Mouse (Mus musculus) CD4-positive, CD25-positive, alpha-beta regulatory T cell, adult 2 months (primary cell): Measurements from ENCODE around the gene Ano6.

ENCODE experiments used
- DNase-seq: peaks from one replicate; pipeline ENCODE4 v3.0.0-alpha.2; 2012; ENCODE audit warnings: low read depth, low spot score

The Ano6 gene

DNA sequence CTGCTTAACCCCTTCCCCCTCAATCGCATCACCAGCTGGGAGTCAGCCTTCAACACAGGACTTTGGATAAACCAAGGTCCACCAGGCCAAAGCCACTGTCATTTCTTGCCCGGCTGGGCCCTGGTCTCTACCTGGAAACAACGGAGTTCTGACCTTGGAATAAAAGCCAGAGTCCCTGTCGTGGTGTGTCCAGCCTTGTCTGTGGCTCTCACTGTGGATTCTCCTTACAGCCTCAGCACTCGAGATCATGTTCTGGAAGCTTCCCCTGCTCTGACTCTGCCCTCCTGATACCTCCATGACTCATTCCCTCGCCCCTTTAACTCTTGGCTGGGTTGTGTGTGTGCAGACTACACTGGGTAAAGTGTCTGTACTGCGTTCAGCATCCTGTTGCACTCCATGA, 180.0 kb downstream of the Ano6 start:
- no peak for DNase-seq

DNA sequence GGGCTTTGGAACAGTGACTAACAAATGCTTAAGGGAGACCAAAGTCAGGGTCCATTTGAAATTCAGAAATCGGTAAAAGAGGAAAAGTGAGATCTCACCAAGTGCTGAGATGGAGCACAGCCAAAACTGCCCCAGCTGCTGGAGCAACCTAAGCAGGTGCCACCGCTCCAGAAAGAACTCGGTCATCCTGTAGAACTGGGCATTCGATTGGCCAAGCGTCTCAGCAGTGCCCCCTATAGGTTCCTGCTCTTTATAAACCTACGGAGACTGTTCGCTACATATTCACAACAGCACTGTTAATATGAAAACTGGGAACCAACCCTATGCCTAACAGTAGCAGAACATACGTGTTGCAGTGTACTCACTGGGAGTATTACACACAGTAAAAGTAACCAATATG, 180.7 kb downstream of the Ano6 start:
- DNase-seq = peak; percentile 12

DNA sequence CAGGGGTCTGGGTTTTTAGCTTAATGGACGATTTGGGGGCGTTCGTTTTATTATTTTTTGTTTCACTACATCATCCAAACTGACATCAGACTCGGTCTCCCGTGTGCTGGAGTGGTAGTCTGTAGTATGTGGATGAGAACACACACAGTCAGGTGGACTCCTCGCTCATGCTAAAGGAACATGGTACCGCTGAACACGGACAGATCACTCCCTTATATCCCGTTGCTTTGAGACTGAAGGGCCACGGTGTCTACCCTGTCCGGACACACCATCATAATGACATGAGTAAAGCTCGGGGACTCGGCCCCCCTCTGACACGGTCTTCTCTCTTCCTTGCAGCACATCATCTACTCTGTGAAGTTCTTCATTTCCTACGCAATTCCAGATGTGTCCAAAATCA, 181.5 kb downstream of the Ano6 start:
- no peak for DNase-seq

DNA sequence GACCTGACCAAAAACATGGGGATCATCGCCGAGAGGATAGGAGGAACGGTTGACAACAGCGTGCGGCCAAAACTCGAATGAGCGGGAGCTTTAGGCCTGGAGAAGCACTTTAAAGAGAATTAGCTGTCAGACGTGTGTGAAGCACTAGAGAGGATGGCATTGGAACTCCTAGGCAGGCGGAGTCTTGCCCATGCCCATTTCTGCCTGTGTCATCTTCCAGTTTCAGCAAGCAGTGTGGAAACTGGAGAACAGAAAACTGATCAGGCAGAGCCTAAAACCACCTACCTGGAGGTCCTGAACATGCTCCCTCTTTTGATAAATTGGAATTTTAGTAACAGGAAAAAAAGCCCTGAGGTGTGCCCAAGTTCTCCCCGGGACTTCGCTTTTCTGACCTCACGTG, 182.0 kb downstream of the Ano6 start:
- no peak for DNase-seq

DNA sequence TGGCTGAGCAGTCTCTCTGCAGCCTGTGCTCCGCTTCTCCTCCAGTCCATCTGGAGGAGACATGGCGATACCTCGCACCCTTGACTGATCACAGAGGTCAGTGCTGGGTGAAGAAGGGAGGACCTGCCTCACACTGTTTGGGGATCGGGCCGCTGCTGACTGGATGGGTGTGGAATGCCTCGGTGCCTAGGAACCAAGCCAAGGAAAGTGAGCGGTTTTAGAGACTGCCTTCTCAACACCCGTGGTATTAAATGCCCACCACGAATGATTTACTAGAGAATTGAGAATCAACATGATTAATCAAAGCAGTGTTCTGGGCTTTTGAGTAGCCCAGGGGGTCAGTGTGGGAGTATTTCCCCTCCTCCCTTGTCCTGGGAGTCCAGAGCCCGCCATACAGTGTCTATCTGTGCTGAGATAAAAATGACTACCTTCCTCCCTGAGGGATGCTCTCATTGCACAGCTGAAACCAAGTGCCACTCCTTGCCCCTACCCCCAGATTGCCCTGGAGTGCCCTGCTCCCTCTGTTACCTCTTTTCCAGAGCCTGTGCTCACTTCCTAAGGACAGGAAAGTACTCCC, 183.5 kb downstream of the Ano6 start:
- DNase-seq = no peak

DNA sequence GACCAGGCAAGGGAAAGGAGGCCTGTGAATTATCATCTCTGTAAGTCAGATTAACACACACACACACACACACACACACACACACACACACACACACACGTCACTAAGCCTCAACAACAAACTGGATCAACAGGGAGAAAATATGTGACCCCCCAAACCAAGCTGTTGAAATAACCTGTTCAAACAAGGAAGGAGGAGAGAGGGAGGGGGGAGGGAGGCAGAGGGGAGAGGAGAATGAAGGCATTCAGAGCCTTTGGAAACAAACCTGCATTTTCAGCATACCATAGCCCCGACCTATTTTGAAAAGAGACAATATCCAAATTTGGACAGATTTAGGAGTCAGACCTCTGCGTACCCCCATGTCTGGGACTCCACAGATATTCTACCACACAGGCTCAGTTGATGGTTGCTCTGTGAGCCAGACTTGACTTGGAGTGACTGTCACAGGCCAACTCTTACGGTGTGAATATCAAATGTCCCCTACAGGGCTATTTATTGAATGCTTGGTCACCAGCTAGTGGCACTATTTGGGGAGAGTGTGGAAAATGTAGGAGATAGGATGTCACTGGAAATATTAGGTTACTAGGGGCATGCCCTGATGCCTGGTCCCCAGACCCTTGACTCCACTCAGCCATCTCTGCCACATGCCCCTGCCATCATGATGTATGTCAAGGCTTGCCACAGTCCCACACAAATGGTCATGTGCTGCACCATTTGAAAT, 185.7 kb downstream of the Ano6 start:
- no peak for DNase-seq

DNA sequence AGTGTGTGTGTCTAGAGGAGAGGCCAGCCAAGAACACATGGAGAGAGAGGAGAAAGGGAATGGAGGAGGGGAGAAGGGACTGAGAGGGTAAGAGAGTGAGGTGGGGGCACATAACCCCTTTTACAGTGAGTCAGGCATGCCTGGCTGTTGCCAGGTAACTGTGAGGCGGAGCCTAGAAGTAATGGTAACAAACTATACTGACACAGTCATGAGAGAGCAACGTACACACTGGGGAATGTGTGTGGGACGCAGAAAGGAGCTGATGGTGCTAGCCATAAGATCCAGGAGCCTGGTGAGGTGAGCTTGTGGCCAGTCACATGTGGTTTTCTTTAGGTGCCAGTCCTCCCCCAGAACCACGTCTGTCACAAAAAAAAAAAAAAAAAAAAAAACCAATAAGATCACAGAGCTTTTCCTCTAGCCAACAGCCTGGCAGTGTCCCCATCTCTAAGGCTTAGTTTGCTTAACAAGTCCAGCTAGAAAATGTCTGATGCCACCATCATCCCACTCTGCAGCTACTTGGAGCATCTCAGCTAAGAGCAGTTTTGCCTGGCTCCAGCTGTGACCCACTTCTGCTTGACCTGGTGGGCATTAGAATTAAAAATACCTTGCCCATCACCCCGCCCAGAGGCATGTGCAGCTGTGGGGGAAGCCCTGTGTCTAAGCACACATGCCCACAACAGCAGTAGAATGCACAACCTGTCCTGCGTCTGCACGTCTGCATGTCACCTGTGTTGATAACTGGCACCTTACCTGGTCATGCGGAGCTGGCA, 186.7 kb downstream of the Ano6 start:
- DNase-seq = no peak

DNA sequence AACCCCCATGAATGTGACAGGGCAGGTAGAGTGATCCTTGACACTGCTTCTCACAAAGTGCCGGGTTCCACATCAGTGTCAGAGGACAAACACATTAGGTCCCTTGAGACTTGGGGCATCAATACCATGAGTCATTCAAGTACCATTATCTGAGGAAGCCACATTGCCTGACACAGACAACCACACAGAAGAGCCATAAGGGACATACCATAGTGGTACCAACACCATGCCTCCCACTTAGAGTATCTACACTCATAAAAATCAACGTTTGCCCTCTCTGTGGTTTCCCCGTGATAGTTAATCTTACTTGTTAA, 187.3 kb downstream of the Ano6 start:
- DNase-seq = no peak

DNA sequence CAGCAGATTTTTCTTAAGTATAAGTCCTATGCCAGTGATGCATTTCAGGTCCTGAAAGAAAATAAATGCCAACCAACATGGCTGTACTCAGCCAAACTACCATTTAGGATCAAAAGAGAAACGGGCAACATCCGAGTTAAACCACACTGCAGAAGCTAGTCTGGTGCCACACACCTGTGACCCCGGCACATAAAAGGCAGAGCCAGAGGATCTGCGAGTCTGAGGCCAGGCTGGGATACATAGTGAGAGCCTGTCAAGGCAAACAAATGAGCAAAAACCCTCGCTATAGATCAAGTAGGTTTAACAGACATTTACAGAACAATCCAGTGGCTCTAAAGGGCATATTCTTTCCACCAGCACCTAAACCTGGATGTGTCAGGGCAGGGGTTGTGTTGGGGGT, 190.0 kb downstream of the Ano6 start:
- DNase-seq = no peak

DNA sequence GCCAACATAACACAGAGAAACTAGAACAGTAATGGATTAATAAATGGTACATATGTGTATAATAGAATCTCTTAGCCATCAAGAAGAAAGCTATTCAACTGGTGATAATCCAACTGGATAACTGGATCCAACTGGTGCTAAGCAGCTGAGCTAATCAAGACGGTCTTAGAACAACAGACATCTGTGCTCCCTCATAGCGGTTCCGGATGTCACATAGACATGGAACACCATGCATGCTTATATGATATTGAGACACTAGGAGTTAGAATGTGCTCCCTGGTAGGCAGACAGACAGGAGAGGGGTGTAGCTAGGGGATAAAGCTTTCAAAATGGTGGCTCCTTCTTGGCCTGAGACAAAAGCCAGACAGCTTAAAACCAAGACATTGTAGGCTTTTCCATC, 197.3 kb downstream of the Ano6 start:
- no peak for DNase-seq

DNA sequence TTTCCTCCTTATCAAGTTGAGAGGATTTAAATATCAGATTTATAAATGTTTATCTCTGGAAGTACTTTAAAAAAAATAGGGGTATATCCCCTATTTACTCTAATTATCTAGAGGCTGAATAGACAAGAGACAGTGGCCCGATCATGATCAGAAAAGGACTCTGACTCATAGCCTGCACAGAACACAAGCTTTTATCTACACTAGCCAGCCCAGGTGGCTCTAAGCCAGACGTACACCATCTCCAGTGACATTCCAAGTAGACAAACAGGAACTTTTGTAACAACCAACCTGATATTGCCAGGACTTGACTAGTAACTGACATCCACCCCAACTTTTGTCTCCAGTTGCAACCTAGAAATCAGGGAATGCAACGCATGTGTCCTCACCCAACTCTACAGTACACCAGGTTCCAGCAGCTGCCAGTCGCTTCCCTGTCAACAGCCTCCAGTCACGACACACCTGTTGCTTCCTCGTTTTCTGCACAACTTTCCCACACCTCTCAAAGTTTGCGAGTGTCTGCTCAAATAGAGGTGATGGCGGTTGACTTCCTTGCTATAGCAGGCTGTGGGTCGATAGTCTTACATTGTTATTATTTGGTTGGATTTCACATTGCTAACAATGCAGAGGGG, 199.0 kb downstream of the Ano6 start:
- DNase-seq = no peak

DNA sequence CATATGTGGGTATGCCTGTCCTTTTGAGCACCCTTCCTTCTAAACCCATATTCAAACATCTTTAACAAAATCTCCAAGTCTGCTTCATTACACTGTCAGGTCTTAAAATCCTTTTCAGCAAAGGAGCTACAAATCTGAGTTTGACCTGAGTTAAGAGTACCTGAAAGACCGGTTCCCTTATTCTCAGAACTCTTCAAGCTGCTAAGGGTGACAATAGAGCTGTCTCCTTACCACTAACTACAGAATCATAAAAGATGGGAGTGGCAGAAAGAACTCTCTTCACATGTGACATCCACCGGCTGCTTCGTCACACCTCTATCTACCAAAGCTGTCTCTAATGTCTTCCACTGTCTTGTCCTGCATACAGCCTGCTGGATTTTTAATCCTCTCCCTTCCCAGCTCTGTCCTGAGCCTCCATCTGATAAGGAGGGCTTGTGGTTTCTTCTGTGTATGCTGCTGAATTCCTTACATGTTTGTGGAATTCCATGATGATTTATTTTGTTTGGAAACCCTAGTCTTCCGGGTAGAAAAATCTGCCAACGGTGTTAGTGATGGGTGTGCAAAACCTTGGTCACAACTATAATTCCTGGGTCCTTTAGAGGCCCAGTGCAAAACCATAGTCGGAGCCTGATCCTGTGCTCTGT, 212.4 kb downstream of the Ano6 start:
- no peak for DNase-seq

DNA sequence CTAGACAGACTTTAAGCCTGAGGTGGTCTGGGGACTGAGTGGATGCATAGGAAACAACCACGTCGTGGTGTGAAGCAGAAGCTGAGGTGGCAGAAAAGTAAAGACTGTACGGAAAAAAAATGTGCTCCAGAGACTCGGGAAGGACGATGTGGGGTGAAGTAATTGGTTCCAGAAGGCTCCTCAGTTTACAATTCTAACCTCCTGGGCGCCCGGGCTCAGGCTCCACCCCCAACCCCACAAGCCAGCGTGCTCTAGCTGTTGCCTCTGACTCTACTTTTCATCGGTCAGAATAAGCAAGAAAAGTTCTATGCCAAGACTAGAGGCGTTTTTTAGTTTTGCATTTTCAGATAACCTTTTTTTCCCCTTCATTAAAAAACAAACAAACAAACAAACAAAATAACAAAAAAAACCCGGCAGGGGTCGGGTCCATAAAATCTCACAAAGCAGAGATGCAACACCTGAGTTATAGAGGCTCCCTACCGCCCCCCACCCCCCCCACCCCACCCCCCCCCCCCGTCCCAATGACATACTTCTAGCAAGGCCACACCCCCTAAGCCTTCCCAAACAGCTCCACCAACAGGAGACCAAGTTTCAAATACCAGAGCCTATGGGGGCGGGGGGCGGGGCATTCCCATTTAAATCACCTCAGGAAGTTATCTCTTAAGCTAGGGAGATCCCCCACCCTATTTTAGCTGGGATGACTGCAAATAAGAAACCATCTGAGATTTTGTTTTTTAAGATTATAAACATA, 221.2 kb downstream of the Ano6 start:
- DNase-seq = no peak

DNA sequence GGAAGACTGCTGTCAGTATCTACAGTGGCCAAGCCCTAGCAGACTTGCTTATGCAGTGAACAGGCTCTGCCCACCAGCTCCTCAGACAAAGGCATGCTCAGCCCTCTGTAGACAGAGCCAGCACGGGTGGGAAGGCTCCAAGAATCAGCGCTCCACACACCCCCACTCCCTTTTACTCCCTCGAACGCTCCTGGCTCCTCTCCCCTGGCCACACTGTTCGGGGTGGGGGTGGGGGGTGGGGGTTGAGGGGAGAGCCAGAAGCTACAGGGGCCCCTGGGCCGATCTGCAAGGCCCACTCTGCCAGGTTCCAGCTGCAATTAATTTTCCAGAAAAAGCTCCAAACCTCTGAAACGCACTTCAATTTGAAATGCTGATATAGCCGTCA, 221.7 kb downstream of the Ano6 start:
- DNase-seq = no peak

DNA sequence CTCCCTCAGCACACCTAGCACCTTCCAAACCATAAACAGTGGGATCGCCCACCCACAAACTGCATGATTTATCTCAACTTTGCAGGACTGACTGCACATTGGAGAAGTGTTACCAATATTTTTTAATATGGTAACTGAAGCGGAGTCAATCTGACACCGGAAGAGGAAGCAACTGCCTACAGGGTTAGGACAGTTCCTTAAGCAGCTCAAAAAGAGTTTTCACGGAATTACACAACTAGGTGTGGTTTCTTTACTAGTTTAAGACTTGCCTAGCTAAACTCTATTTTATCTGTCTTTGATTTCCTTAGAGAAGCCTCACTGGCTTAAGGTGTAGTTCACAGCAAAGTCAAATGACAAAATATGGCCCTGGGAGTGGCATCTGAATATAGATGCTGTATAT, 223.9 kb downstream of the Ano6 start:
- DNase-seq = no peak

DNA sequence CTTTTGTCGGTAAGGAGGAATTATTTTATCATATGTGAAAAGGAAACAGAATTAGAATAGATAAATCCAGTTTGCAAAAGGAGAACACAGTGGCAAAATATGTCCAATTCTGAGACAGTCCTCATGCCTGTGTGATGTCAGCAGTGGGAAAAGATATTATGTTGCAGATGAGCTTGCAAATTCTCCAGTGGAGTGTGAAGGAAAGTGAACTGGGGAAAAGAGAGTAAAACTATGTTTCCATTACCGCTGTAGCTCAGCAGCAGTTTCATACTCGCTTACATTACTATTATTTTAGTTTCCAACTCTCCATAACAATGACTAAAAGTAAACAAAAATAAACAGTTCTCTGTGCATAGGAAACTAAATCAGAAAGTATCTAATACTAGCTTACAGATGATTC, 229.8 kb downstream of the Ano6 start:
- DNase-seq = no peak

DNA sequence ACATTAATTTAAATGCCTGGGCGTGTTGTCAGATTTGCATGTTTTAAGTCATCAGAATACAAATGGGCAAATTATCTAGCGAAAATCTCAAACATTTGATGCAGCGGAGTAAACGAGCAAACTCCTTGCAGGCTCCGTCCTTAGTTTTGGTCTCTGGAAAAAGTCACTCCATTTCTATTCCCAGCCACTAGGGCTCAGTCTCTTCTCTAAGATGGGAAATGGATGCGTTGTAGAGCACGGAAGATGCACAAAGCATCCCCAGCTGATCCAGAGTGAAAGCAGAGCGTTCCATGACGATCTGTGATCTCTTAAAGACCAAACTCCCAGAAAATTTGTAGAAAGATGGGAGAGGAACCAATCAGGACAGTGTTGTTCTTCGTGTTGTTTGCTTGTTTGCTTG, 230.9 kb downstream of the Ano6 start:
- no peak for DNase-seq
